Comparison of ENCODE assay signal across 8 mouse cellular contexts in genomic region chr10:17947960-17948730, GRCm38 (mm10). TPM values are rescaled to one million over a fixed set of nuclear protein-coding genes. Genes with fewer than 3 reads are reported as not detected.
DNase-seq lines count a peak whose midpoint lies in the region; ATAC-seq and TF ChIP-seq lines count a peak whose summit lies in the region.

Gene Heca (minus strand): TSS chr10:17948067.

- TF ChIP-seq POLR2A in ES-Bruce4 (IDR thresholded peaks at IDR 0.05; ENCODE audit: insufficient read depth, low read length) = no peak
- TF ChIP-seq POLR2A in lung, adult 2 months (IDR thresholded peaks at IDR 0.05; ENCODE audit: borderline replicate concordance, extremely low read depth, low read depth, low read length) = peak; percentile 79; the same call in 1 of the 2 replicates

- H3K4me2 ChIP-seq in forebrain, embryonic 15.5 days (replicated peaks) = peak within 1 kb of the TSS; percentile 59

- ATAC-seq in forebrain, embryonic 15.5 days (replicated peaks) = peak; percentile 96
- peak; percentile 83 for ATAC-seq in neutrophil, adult 5-6 weeks (ENCODE audit: extremely low read depth, insufficient number of reproducible peaks, low FRiP score, poor library complexity, severe bottlenecking)

- intact Hi-C loops in heart, postnatal 25 days (cut with DNase I) = loop anchor here (5.0 to 10.0 kb wide), 3 partner anchors 74 to 216 kb away; partner anchors contain the start of genes Abracl and Txlnb

- H3K27ac ChIP-seq in ES-Bruce4 (ENCODE audit: insufficient read depth, low read length) = no peak within 1 kb of the TSS
- H3K27ac ChIP-seq in forebrain, embryonic 15.5 days (replicated peaks) = peak within 1 kb of the TSS; percentile 93

- H3K4me3 ChIP-seq in ES-Bruce4 (ENCODE audit: low read depth, low read length) = peak within 1 kb of the TSS; percentile 88
- H3K4me3 ChIP-seq in forebrain, embryonic 15.5 days = peak within 1 kb of the TSS; percentile 94
- H3K4me3 ChIP-seq in lung, adult 2 months (replicated peaks; ENCODE audit: extremely low read depth, low read depth, low read length) = peak within 1 kb of the TSS; percentile 73

- no peaks in the 10 kb centered on the region for H3K9me3 ChIP-seq in ES-Bruce4 (replicated peaks; ENCODE audit: control insufficient read depth, insufficient read depth, low read length, poor library complexity, severe bottlenecking)
- H3K9me3 ChIP-seq in forebrain, embryonic 15.5 days = no peaks in the 10 kb centered on the region

- H3K9ac ChIP-seq in ES-Bruce4 (ENCODE audit: low read depth, poor library complexity, severe bottlenecking) = peak within 1 kb of the TSS; percentile 97
- H3K9ac ChIP-seq in forebrain, embryonic 15.5 days (replicated peaks) = peak within 1 kb of the TSS; percentile 84

- WGBS in forebrain, embryonic 15.5 days = 8% methylated on average over 50 of the region's 50 CpGs
- 3% methylated on average over 50 of the region's 50 CpGs for WGBS in lung, adult 2 months

- no peaks in the 10 kb centered on the region for H3K36me3 ChIP-seq in ES-Bruce4 (ENCODE audit: control insufficient read depth, insufficient read depth, low read length, poor library complexity, severe bottlenecking)
- no peaks in the 10 kb centered on the region for H3K36me3 ChIP-seq in forebrain, embryonic 15.5 days

- TF ChIP-seq CTCF in ES-Bruce4 (IDR thresholded peaks at IDR 0.05; ENCODE audit: low read depth, low read length) = no peak
- no peak for TF ChIP-seq CTCF in lung, adult 2 months (IDR thresholded peaks at IDR 0.05; ENCODE audit: insufficient read depth, low read length)

- H3K27me3 ChIP-seq in ES-Bruce4 (ENCODE audit: control insufficient read depth, insufficient read depth, low read length, poor library complexity, severe bottlenecking) = no peaks in the 10 kb centered on the region
- no peaks in the 10 kb centered on the region for H3K27me3 ChIP-seq in forebrain, embryonic 15.5 days

- no peaks in the 10 kb centered on the region for H3K4me1 ChIP-seq in ES-Bruce4 (ENCODE audit: control insufficient read depth, insufficient read depth, low read length)
- peaks cover 21% of the 10 kb centered on the region for H3K4me1 ChIP-seq in forebrain, embryonic 15.5 days
- H3K4me1 ChIP-seq in lung, adult 2 months (ENCODE audit: control insufficient read depth, insufficient read depth, low read length) = peaks cover 4% of the 10 kb centered on the region; the same call in 1 of the 2 replicates

- no peak for TF ChIP-seq EP300 in ES-Bruce4 (IDR thresholded peaks at IDR 0.05; ENCODE audit: insufficient read depth, low read depth, low read length)

- DNase-seq in cerebellum, adult 11 months = peak; percentile 83
- peak; percentile 78 for DNase-seq in heart, postnatal 25 days (ENCODE audit: low spot score)
- DNase-seq in layer of hippocampus, adult 18-20 months (ENCODE audit: low spot score in 2 of 2) = peak; percentile 81 to 88
- DNase-seq in lung, adult 2 months = peak; percentile 77
- peak; percentile 68 to 73 for DNase-seq in thymus, adult 18-20 months

RNA-seq across cellular contexts. Expression of gene Heca, which starts in this region (rescaled TPM):
- 29.0 and 30.8 TPM in 2 replicates for polyA plus RNA-seq in ES-Bruce4 (2011; ENCODE audit: insufficient read depth, insufficient read length, low read depth, missing spikeins)
- polyA plus RNA-seq in forebrain, embryonic 15.5 days (2015; fragmentation: Nextera tagmentation; extraction: Ambion mirVana) = 5.9 and 6.6 TPM in 2 replicates
- total RNA-seq in heart, postnatal 25 days (2021) = 10 to 100 TPM; 28.6 to 29.5 TPM
- 10 to 100 TPM; 28.9 to 33.0 TPM for total RNA-seq in layer of hippocampus, adult 18-20 months (2021)
- polyA plus RNA-seq in lung, adult 2 months (2012; rRNA removed) = 23.1 and 30.9 TPM in 2 replicates
- 139 and 161 TPM in 2 replicates for total RNA-seq in neutrophil, adult 5-6 weeks (2017)
